Mouse (Mus musculus) kidney, embryonic 15.5 days (tissue): ENCODE results near the gene Furin. TPM values are rescaled to one million over a fixed set of nuclear protein-coding genes. Genes with fewer than 3 reads are reported as not detected.
"Not testable (repeated sequence)": the region's sequence is repeated elsewhere in the genome, so short reads cannot be mapped to it uniquely, and the experiment has no call there.

Experiments
- ATAC-seq: fragments of 200-750 bp; cut with Nextera tagmentation; replicated peaks from 2 replicates; pipeline ENCODE4 v1.8.0; 2017; ENCODE audit warnings: moderate TSS enrichment; ENCODE audit not compliant: low FRiP score
- H3K27ac ChIP-seq: fragments of 300-500 bp; sonication (generic); 2 replicates; pipeline ENCODE4 v1.5.1; 2015; ENCODE audit warnings: mild to moderate bottlenecking, inconsistent platforms
- H3K27me3 ChIP-seq: fragments of 300-500 bp; sonication (generic); 2 replicates; pipeline ENCODE4 v1.6.1; 2015; ENCODE audit warnings: inconsistent platforms
- H3K36me3 ChIP-seq: fragments of 300-500 bp; sonication (generic); 2 replicates; pipeline ENCODE4 v1.6.1; 2015; ENCODE audit warnings: inconsistent platforms
- H3K4me1 ChIP-seq: fragments of 300-500 bp; sonication (generic); 2 replicates; pipeline ENCODE4 v1.6.1; 2015; ENCODE audit warnings: inconsistent platforms
- H3K4me2 ChIP-seq: fragments of 300-500 bp; sonication (generic); 2 replicates; pipeline ENCODE4 v1.6.1; 2015; ENCODE audit warnings: moderate library complexity, mild to moderate bottlenecking, inconsistent platforms
- H3K4me3 ChIP-seq: fragments of 300-500 bp; sonication (generic); replicated peaks from 2 replicates; pipeline ENCODE4 v1.5.1; 2015; ENCODE audit warnings: mild to moderate bottlenecking, inconsistent platforms
- H3K9ac ChIP-seq: fragments of 300-500 bp; sonication (generic); 2 replicates; pipeline ENCODE4 v1.6.1; 2015; ENCODE audit warnings: mild to moderate bottlenecking, inconsistent platforms
- H3K9me3 ChIP-seq: fragments of 300-500 bp; sonication (generic); replicated peaks from 2 replicates; pipeline ENCODE4 v1.6.1; 2016; ENCODE audit warnings: inconsistent platforms
- WGBS: fragments of 180-500 bp; shearing (Covaris S2); methylation state at CpG from one replicate; pipeline ENCODE4 v1.1.7; 2015; ENCODE audit warnings: mixed read lengths; 5-methylcytosine and 5-hydroxymethylcytosine counted together
- polyA plus RNA-seq: library from polyadenylated mRNA; unstranded; fragments of >200 nt; fragmentation: Nextera tagmentation; extraction: Ambion mirVana; gene quantifications from 2 replicates; pipeline ENCODE4 v1.2.1, GENCODE M21; 2015

The Furin gene
- polyA plus RNA-seq, 1 experiment from 2014 or later = 13.5 TPM

GRCm38 (mm10) chr7:80398654-80399444, 6.4 kb downstream of the Furin start:
- no peak overlapping the region for H3K9ac ChIP-seq
- peaks cover 39% of the 10 kb centered on the region for H3K36me3 ChIP-seq
- no peaks in the 10 kb centered on the region for H3K9me3 ChIP-seq
- no peak overlapping the region for H3K4me3 ChIP-seq
- ATAC-seq = no peak
- H3K4me2 ChIP-seq = no peak overlapping the region
- H3K27ac ChIP-seq = no peak overlapping the region
- 0 out of 2 replicates have a peak, but pooled peaks cover 3% of the 10 kb centered on the region for H3K27me3 ChIP-seq
- peaks cover 33% of the 10 kb centered on the region for H3K4me1 ChIP-seq
- WGBS = 81% methylated on average over 9 of the region's 9 CpGs

DNA sequence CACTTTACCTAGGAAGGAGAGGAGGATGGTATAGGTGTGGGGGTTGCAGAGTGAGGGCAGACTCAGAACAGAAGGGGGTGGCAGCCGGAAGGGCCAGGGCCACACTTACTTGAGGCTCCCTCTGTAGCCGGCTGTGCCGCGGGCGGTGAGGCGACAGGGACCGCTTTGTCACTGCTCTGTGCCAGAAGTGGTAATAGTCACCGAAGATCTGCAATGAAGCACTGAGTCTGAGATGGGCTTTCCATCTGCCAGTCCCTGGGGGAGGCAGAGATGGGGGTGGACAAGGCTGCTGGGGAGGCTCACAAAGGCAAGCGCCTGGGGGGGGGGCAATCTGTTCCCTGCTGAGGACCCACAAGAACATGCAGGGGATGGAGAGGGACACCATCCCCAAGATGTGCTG, 7.2 kb downstream of the Furin start:
- Histone ChIP-seq H3K27ac (no peak overlapping the region), H3K4me2 (no peak overlapping the region), H3K4me3 (no peak overlapping the region), H3K27me3 (no peaks in the 10 kb centered on the region), H3K4me1 (peaks cover 25% of the 10 kb centered on the region), H3K9ac (no peak overlapping the region), H3K9me3 (no peaks in the 10 kb centered on the region), H3K36me3 (peaks cover 48% of the 10 kb centered on the region)
- no peak for ATAC-seq
- WGBS = 97% methylated on average over 9 of the region's 9 CpGs

GRCm38 (mm10) chr7:80396427-80396826, 8.8 kb downstream of the Furin start:
- H3K4me2 ChIP-seq, H3K9me3 ChIP-seq, H3K27me3 ChIP-seq, H3K4me3 ChIP-seq, H3K27ac ChIP-seq, ATAC-seq, H3K9ac ChIP-seq: not testable (repeated sequence)
- WGBS = 86% methylated on average over 4 of the region's 4 CpGs
- Histone ChIP-seq H3K4me1 (peaks cover 20% of the 10 kb centered on the region), H3K36me3 (peaks cover 63% of the 10 kb centered on the region)

- Histone ChIP-seq H3K4me2 (no peak overlapping the region), H3K27ac (no peak overlapping the region), H3K9ac (no peak overlapping the region), H3K9me3 (no peaks in the 10 kb centered on the region), H3K4me1 (0 out of 2 replicates have a peak, but pooled peaks cover 3% of the 10 kb centered on the region), H3K27me3 (no peaks in the 10 kb centered on the region), H3K36me3 (peaks cover 80% of the 10 kb centered on the region), H3K4me3 (no peak overlapping the region)
- 91% methylated on average over 4 of the region's 4 CpGs for WGBS
- no peak for ATAC-seq
Measured at GRCm38 (mm10) chr7:80394600-80394999, 10.6 kb downstream of the Furin start.

DNA sequence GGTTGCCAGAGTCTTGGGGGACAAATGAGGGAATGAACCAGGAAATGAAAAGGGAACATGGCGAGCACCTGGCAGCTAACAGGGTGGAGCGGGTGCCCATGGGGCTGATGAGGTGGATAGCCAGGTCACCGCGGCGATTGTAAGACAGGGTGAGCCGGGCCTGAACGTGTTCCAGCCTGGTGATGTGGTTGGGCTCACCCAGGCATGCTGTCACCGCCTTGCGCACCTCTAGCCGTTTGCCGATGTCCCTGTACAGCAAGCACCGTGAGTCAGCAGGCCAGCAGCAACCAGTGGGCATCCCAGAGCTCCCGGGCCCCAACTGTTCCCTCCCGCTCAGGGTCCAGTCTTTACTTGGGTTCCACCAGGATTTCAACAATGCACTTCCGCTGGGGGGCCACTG, 13.1 kb downstream of the Furin start:
- H3K4me2 ChIP-seq = no peak overlapping the region
- H3K4me1 ChIP-seq = peaks cover 19% of the 10 kb centered on the region
- no peak overlapping the region for H3K9ac ChIP-seq
- H3K27me3 ChIP-seq = no peaks in the 10 kb centered on the region
- peaks cover 69% of the 10 kb centered on the region for H3K36me3 ChIP-seq
- no peaks in the 10 kb centered on the region for H3K9me3 ChIP-seq
- no peak for ATAC-seq
- H3K27ac ChIP-seq = no peak overlapping the region
- 90% methylated on average over 15 of the region's 15 CpGs for WGBS
- no peak overlapping the region for H3K4me3 ChIP-seq

- ATAC-seq = peak; percentile 56
- peak within 1 kb of the TSS; percentile 85 for H3K27ac ChIP-seq
- peak within 1 kb of the TSS; percentile 44 for H3K9ac ChIP-seq
- WGBS = 5% methylated on average over 33 of the region's 33 CpGs
- H3K4me3 ChIP-seq = peak within 1 kb of the TSS; percentile 42
- peaks cover 31% of the 10 kb centered on the region for H3K36me3 ChIP-seq
- no peaks in the 10 kb centered on the region for H3K9me3 ChIP-seq
- H3K4me2 ChIP-seq = peak within 1 kb of the TSS; percentile 64
- H3K27me3 ChIP-seq = no peaks in the 10 kb centered on the region
- H3K4me1 ChIP-seq = peaks cover 28% of the 10 kb centered on the region
Measured at GRCm38 (mm10) chr7:80387633-80388543, 17.3 kb downstream of the Furin start, which contains the start of gene Fes. Gene Fes, minus strand, starts transcription at chr7:80387946.

DNA sequence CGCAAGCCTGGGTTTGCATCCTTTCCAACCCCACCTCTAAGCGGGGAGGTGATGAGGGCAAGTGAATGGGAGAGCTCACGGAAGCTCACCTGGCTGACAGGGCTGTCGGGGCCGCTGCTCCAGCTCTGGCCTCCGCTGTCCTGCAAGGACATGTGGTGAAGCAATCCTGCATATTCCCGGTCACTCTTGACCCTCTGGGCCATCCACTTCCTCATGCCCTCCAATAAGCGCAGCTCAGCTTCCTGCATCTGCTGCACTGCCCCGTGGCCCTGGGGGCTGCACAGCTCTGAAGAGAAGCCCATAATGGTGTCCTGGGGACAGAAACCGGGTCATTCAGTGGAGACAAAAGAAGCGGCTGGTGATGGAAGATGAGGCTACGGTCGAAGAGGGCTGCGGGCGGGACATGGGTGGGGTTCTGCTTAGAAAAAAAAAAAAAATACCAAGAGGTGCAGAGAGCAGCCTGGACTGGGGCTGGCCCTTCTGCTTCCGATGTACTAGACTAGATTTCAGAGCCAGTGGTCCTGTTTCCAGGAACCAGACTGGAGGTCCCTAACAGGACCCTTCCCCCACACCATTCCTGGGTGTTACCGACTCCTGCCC, 18.1 kb downstream of the Furin start:
- no peak for ATAC-seq
- WGBS = 31% methylated on average over 17 of the region's 17 CpGs

GRCm38 (mm10) chr7:80386235-80386930, 18.9 kb downstream of the Furin start:
- H3K36me3 ChIP-seq = peaks cover 24% of the 10 kb centered on the region
- peak overlapping the region; percentile 42 for H3K4me3 ChIP-seq
- H3K27me3 ChIP-seq = no peaks in the 10 kb centered on the region
- ATAC-seq = peak; percentile 66
- WGBS = 36% methylated on average over 18 of the region's 18 CpGs
- peaks cover 37% of the 10 kb centered on the region for H3K4me1 ChIP-seq
- no peaks in the 10 kb centered on the region for H3K9me3 ChIP-seq
- H3K9ac ChIP-seq = peak overlapping the region; percentile 44
- peak overlapping the region; percentile 85 for H3K27ac ChIP-seq
- H3K4me2 ChIP-seq = peak overlapping the region; percentile 64

More for the DNA sequence above, 18.1 kb downstream of the Furin start:
- H3K9me3 ChIP-seq = no peaks in the 10 kb centered on the region
- peaks cover 36% of the 10 kb centered on the region for H3K4me1 ChIP-seq
- H3K27ac ChIP-seq = peak overlapping the region; percentile 85
- H3K36me3 ChIP-seq = peaks cover 27% of the 10 kb centered on the region
- H3K9ac ChIP-seq = peak overlapping the region; percentile 44
- peak overlapping the region; percentile 42 for H3K4me3 ChIP-seq
- no peaks in the 10 kb centered on the region for H3K27me3 ChIP-seq
- H3K4me2 ChIP-seq = peak overlapping the region; percentile 64

DNA sequence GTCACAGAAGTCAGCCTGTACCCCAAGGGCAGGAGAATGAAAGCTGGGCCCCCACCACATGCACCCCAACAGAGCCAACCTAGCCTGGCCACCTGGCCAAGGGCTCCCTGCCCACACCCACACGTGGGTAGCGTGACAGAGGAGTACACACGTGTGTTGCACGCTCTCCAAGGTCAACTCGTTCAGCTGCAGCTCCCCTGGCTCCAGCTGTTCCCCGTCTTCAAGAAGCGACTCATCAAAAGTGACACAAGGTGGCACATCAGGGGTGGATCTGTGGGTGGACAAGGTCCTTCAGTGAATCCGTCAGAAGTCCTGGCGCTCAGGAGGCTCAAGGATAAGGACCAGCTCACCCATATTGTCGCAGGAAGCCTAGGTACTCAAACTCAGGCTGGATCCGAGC, 22.3 kb downstream of the Furin start:
- H3K9me3 ChIP-seq = no peaks in the 10 kb centered on the region
- H3K9ac ChIP-seq = no peak overlapping the region
- ATAC-seq = no peak
- H3K27me3 ChIP-seq = no peaks in the 10 kb centered on the region
- no peak overlapping the region for H3K27ac ChIP-seq
- peaks cover 26% of the 10 kb centered on the region for H3K4me1 ChIP-seq
- no peak overlapping the region for H3K4me3 ChIP-seq
- peaks cover 24% of the 10 kb centered on the region for H3K36me3 ChIP-seq
- no peak overlapping the region for H3K4me2 ChIP-seq
- WGBS = 58% methylated on average over 11 of the region's 11 CpGs

GRCm38 (mm10) chr7:80379531-80379930, 25.7 kb downstream of the Furin start:
- Histone ChIP-seq H3K36me3 (peaks cover 24% of the 10 kb centered on the region), H3K9me3 (no peaks in the 10 kb centered on the region), H3K4me3 (no peak overlapping the region), H3K27me3 (no peaks in the 10 kb centered on the region), H3K4me1 (peaks cover 17% of the 10 kb centered on the region), H3K9ac (no peak overlapping the region), H3K4me2 (no peak overlapping the region), H3K27ac (no peak overlapping the region)
- ATAC-seq = no peak
- WGBS = 62% methylated on average over 13 of the region's 13 CpGs

DNA sequence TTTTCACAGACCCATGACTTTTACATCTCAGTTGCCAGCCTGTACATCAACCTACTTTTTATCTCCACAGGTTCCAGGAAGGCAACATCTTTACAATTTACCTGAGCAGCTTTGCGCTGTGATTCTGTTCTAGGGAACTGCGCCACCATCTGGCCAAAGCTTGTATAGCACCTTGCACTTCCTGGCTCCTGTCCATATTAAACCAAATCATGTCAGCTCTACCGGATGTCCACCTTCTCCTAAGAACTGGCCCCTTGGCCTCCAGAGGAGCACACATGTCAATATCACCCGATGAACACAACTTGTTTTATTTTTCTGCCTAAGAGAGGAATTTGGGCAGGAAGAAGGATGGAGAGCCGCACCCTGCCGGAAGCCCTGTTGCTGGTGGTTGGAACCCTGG, 27.8 kb downstream of the Furin start:
- H3K27me3 ChIP-seq = no peaks in the 10 kb centered on the region
- H3K4me1 ChIP-seq = peaks cover 12% of the 10 kb centered on the region
- no peaks in the 10 kb centered on the region for H3K9me3 ChIP-seq
- H3K4me3 ChIP-seq = no peak overlapping the region
- WGBS = 25% methylated on average over 6 of the region's 6 CpGs
- H3K9ac ChIP-seq = no peak overlapping the region
- H3K36me3 ChIP-seq = peaks cover 24% of the 10 kb centered on the region
- no peak overlapping the region for H3K4me2 ChIP-seq
- H3K27ac ChIP-seq = no peak overlapping the region
- ATAC-seq = no peak
